Mouse (Mus musculus) myocyte (in vitro differentiated cells): ENCODE data around the gene Agrn.
A peak's percentile ranks its signal among the peaks of the same experiment; 100 is the strongest.

Experiments
- MAX ChIP-seq: IDR thresholded peaks from one replicate; pipeline ENCODE4 v1.6.1; 2011; ENCODE audit warnings: low read depth, mild to moderate bottlenecking, control low read depth
- MYOD1 ChIP-seq, 3 experiments: IDR thresholded peaks; one replicate each; pipeline ENCODE4 v1.6.1; 2011; ENCODE audit warnings: control low read depth in 2 of 3, low read depth in 2 of 3, mild to moderate bottlenecking in 2 of 3, moderate library complexity in 1 of 3; ENCODE audit not compliant: insufficient read length in 2 of 3, control insufficient read depth in 1 of 3
- POLR2A ChIP-seq: IDR thresholded peaks from one replicate; pipeline ENCODE4 v1.6.1; 2011; ENCODE audit warnings: low read depth, mild to moderate bottlenecking, control low read depth, moderate library complexity; ENCODE audit not compliant: insufficient read length

- TF ChIP-seq POLR2A: peak; percentile 16
- TF ChIP-seq MAX: no peak
- no peak for TF ChIP-seq MYOD1 (IDR thresholded peaks at IDR 0.05; ENCODE audit: control insufficient read depth in 1 of 3, insufficient read length in 2 of 3, low read depth in 2 of 3)
Measured at GRCm38 (mm10) chr4:156227752-156228392, 30.6 kb upstream of the Agrn start.
